Mouse (Mus musculus) kidney, postnatal 36 days (tissue): ENCODE measurements at regions not wholly inside any gene's neighbourhood (a gene's known extent, or its start where the extent isn't known, plus 50 kb on each side); places are given as distances from the start of the nearest gene placed in this dataset.

Experiments
- DNase-seq, 2 experiments: peaks; one replicate each; pipeline ENCODE4 v3.0.0; 2021 to 2022; ENCODE audit warnings: mixed read lengths in 2 of 2

DNA sequence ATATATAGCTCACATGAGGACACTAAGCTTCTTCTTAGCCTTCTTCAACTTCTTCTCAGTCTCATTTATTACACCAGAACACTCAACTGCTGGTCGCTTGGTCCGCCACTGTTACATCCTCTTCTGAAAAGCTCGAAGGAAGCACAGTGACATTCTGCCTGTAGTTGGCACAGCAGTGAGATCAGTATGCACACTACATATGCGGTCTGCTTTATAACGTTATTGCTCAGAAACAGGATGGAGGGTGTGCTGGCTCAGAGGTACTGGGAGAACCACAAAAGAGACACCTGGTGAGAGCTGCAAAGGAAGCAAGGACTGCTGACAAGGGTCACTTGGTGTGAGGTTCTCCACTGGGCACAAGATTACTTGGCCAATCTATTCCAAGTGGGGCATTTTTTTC lies 179.5 kb downstream of the Ets1 start:
- no peak for DNase-seq

DNA sequence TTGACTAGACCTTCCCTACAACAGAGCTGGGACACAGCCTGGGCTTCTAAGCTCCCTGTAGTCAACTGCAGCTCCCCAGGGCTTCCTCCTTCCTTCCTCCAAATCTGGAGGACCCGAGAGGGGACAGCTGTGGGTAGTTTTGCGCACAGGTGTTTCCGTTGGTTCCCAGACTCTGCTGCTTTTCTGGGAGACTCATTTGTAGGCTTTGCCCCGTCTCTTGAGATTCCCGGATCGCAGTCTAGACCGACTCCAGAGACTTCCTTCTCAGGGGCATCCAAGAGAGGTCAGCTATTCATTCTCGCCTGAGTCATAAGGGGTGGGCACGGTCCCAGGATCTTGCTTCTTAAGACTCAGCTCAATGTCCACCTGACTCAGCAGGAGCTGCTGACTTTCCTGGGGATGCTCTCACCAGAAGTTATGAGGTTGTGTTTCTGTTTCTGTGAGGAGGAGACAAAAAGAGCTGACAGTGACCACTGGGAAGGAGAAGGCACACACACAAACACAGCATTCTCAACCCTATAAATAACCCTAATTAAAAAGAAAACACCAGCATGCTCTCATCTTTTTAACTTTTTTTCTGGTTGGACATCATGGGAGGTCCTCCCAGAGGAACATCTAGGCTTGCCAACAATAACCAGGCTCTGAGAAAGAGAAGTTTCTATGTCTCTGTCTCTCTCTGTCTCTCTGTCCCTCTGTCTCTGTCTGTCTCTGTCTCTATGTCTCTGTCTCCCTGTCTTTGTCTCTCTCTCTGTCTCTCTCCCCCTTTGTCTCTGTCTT lies 180.8 kb downstream of the Ets1 start:
- DNase-seq = peak; percentile 67 to 74

DNA sequence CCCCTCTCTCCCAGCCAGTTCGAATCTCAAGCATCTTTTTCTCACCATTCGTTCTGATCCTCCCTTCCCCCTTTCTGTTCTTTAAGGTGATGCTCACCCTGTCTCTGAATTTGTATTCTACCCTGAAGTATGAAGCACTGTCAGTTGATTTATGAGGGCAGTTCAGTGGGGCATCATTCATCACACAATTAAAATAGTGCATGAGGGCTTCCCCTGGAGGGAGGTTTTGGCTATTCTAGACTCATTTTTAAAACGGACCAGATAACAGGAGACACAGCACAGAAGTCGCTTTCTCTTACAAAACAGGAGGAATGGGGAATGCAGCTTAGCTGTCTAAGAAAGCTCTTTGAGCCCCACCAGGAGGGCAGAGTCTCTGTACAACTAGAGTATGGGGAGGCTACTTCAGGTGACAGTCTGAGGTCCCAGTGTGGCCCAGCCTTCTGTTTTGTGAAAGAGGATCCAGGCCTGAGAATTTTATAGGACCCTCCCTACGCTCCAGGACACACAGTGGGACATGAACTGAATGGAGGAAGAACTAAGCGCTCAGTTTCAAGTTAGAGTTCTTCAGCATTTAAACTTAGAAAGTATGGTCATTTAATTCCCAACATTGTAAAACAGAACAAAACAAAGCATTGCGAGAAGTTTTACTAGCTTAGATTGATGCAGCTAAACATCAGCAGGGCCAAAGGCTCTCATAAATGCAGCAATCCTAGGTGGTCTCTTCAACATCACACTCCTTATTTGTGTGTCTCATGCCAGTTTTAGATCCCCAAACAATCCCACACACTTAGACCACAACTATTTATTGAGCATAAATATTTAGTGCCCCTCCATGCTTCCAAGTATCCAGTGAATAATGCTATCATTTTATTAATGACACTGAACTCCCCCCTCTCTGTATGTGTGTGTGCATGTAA lies 181.7 kb downstream of the Ets1 start:
- DNase-seq = peak in 1 of 2 experiments; percentile 20

DNA sequence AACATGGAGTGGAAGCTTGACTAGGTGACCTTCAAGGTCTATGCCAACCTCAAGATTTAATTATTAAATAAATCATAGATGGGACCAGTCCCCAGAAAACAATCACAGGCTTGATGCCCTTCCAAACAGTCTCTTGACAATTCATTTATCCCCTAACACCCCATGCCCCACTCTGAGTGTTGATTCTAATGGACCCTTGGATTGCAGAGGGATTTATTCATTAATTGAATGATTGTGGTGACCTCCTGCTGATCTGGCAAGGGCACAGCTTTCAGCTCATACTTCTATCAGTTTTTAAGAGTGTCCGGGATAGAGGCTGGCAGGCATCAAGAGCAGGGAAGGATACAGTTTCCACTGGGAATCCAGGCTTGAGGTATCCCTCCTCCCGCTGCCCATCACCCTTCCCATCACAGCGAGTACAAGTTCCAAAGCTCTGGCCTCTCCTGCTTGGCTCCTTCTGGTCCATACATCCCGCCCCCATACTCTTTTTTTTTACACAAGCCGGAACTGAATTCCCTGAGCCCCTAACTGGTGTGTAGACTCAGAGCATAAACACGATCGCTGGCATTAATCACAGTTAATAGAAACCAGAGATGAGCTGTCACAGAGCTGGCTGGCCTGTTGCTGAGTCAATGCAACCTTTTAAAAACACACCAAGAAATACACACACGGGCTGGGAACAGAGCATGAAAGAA lies 187.6 kb downstream of the Ets1 start:
- DNase-seq = no peak

DNA sequence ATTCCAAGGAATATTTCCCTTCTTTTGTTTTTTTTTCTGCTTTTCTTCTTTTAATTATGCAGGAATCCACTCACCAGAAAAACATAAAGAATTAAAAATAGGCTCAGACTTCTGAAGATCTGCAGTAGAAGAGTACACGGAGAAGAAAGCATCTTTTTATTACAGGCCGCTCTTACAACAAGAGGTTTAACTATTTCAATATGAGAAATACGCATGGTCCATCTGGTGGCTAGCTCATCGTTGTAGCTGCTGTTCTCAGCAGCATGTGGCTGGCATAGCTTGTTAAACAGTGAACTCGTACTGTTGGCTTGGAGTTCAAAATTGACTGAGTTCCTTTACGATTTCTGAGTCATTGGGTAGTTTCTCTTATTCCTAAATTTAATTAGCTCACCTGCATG lies 188.1 kb downstream of the Ets1 start:
- DNase-seq = no peak

DNA sequence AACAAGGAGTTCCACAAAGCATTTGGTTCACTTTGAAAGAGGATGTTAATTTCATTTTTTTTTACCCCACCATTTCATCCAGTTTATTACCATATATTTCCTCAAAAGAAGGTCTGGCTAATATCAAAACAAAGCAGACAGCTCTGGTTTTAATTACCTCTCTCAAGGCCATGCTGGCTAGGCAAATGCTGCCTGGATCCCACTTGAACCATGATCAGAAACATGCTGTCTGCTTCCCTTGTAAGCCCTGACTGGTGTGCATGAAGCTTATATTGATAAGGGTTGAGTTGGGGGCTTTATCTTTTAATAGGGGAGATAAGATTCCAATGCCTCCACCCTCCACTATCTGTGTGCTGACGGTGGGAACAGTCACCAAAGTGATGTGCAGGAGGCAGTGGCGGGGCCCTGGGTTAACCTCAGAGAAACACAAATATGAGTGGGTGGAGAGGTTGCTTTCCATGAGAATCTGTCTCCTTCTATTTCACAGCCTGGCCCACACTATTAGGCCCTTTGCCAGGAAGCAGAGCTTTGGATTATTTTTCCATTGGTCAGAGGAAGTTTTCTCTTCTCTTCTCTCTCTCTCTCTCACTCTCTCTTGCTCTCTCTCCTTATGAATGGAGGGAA lies 194.4 kb downstream of the Ets1 start:
- no peak for DNase-seq

DNA sequence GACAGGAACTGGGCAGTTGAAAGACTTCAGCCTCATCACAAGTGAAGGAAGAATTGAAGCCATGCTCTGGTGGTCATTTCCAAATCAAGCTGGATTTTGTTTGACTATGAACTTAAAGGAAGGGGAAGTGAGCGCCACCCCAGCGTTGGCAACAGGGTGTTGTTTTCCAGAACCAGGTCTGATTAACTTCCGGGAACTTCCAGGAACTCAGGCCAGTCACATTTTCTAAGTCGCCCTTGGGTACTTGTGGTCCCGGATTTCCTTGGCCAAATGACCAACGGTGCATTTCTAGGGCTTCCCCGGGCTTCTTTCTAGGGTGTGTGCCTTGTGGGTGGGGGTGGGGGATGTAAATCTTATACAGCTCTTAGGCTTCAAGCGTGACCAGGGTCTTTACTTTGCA lies 197.4 kb downstream of the Ets1 start:
- DNase-seq = peak; percentile 12 to 23

DNA sequence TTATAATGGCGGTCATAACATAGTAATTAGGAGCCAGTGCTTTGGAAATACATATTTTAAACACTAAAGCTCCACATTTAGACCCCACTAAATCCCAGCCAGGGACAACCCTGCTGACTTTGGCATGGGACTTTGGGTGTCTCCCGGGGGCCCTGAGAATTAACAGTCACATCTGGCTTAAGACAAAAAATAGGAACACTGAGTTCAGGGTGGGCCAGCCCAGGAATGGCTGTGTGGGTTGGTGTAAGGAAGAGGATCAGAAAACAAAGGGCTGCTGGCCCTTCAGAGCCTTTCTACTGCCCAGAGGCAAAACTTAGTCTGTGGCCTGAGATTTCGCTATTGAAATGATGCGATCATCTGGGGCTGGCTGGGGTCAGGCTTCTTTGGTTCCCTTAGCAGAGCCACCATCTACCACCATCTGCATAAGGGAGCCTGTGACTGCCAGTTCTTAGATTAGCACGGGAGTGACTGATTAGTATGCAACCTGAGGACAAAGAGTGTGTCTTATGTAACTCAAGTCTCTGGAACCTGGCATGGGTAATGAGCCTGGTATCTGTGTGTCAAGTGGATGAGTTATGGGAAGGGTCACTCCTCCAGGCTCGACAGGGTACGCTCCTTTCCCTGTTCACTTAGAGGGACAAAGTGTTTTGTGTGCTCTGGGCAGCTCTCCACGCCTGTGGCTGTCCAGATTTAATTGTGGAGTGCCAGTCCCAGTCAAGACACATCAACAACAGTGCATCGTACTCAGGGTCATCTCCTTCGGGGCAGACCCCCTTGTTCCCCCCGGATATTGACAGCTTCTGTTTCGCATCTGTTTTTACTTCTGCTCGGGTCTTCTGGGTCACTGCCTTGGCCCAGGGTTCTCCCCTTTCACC lies 199.0 kb downstream of the Ets1 start:
- peak in 1 of 2 experiments; percentile 9 for DNase-seq

DNA sequence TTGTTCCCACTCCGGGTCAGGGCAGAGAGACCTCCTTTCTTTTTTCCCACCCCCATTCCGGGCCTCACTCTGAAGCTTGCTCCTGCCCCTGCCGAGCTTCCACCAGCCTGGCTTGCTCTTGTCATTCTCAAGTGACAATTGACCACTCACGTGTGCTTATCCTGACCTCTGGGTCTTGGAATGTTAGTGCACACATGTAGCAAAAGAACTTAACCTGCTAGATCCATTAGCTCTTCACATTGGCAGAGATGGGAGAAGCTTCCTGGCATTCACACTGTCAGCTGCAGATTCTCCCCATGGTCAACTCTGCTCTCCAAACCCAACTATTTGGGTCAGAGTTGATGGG lies 199.6 kb downstream of the Ets1 start:
- DNase-seq = no peak

DNA sequence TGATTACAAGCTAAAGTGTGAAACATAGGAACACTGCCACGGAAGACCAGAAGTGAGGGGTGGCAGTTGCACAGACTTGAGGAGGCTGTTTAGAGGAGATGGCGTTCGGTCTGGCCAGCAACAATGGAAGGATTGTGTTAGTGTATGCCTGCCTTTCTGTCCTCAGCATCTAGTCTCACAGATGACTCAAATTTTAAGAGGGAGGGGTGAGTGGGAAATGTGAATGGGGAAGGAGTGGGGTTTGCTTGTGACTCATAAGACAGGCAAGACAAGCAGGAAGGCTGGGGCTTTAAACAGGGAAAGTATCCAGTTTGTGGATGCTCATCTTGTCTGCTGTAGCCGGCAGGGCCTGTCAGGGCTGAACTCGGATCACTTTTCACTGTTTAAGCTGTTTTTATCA lies 200.3 kb downstream of the Ets1 start:
- no peak for DNase-seq

DNA sequence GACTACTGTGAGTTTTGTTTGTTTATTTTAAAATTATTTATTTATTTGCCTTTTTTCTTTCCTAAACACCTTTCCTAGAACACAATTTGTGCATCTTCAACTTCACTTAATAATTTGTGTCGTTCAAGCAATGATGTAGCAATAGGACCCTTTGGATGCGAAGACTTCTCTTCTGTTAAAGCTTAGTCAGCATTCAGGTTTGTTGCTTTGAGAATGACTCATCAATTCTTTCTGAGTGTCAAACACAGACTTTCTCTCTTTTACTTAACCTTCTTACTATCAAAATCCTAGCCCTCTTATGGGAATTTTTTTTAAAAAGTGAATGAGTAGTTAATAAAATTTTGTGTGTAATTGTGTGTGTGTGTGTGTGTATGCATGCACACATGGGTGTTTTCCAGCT lies 211.3 kb downstream of the Ets1 start:
- DNase-seq = no peak

DNA sequence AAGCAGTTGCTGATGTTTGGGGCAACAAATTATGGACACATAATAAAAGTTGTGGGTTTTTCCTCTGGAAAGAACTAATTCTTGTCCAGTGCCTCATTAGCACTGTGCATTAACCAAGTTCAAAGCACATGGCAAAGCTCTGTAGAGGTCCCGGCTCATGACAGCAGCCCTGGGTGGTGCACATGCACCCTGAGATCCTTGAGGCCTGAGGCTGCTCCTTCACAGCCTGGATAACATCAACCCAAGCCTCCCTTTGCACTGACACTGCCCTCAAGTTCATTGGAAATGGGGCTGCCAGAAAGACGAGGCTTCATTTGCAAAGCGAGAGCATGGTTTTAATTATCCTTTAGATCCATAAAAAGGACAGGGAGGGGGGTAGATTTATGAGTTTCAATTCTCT lies 216.3 kb downstream of the Ets1 start:
- no peak for DNase-seq

DNA sequence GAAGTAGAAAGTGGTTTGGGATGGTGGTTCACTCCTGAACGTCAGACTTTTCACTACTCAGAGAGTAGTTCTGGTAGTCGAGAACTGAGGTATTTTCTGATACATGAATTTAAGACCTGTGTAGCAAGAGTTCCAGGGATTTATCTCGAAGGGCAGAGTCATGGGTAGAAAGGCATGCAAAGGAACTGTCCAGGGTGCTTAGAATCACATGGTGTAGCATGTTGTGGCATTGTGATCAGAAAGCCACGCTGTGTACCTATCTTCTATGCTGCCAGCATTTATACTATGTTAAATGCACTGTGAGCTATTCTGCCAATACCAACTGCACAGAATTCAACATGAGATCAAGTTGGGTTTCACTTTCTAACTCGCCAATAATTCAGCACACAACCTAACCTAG lies 227.3 kb downstream of the Ets1 start:
- DNase-seq = peak in 1 of 2 experiments; percentile 12

DNA sequence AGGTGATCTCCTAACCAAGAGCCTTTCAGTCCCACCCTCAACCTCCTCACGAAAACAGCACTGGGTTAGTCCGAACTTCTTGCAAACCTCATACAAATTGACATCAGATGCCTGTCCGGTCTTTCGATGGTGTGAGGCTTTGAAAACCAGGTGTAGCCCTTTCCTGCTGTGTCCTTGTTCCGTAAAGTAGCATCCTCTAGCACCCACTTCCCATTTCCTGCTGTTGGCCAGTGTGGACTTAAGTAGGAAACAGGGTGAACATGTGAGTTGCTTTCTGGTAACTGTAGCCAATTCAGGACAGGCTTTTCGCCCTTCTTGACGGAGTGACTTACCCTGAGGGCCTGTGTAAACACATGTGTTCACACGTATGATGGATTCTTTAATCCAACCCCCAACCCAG lies 232.9 kb downstream of the Ets1 start:
- DNase-seq = no peak

DNA sequence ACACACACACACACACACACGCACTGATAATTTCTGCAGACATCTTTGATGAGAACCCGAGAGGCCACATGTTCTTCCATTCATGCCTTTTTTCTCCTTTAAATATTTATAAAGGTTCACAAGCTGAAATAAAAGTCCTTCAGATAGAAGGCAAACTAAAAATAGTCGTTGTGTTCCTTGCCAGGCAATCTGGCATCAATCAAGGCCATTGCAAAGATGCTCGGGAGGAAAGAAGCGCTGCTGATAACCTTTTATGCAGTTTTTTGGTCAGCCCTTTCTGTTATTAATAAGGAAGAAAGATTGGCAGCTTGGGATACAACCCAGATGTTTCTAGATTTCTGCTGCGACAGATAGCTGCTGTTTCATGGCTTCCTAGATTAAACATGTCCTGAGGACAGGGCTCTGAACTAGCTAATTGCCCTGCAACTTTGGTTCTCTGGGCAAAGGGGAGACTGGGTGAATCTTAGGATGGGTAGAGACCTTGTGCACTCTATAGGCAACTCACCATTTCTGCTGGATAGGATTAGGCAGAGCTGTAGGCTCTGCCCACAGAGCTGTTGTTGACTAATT lies 238.4 kb downstream of the Ets1 start:
- DNase-seq = peak; percentile 18 to 26

DNA sequence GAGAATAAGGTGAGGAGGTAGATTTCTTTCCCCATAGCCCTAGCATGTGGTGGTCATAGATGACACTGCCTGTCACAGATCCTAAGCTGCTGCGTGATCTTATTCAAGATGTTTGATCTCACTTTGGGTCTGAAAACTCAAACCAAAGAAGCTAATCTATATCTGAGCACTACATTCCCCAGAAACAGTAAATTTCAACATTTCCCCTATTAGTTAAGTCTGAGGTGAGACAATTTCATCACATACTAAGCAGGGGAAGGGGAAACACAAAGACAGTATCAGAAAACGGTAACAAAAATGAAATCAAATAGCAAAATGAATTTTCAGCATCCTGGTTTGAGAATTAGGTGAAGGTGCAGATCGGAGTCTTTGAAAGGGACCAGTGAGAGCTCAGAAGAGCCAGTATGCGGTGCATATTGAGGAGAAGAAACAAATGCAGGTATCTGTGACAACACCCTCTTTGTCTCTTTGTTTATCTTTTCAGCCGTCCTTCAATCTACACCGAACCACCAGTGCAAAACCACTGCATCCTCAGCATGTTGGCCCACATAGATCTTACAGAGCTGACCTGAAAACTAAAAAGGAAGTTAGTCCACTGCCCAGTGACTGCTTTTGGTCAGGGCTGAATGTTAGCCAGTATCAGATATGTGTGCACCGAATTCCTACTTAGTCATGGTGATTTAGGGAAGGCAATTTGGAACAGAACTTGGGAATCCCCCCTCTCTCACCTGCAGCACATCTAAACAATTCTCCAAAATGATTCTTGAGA lies 247.0 kb downstream of the Ets1 start:
- no peak for DNase-seq

DNA sequence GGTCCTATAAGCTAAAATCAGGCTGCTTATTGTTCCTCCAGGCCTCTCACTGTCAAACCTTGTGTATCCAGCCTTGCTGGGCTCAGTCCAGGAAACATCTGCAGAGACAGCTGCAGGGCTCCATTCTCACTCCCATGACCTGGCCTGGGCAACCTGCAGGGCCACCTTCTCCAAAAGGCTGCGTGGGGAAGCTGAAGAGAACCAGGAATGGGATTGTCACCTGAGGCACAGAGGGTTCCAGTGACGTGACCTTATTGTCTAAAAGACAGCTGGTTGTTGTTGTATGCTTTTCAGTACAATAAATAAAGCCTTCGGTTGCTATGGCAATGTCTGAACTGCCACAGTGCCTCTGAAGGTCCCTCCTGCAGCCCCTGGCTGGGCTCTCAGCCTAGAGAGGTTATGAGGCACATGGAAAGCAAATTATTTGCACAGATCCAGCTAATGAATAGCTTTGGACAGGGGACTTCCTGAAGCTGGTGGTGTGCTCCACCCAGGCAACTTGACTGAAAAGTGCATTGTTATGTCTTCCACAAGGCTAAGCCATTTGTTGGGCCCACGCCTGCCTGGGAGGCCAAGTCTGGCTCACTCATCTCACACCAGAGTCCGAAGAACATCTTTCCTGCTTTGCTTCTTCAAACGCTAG lies 250.1 kb downstream of the Ets1 start:
- peak; percentile 40 to 48 for DNase-seq

DNA sequence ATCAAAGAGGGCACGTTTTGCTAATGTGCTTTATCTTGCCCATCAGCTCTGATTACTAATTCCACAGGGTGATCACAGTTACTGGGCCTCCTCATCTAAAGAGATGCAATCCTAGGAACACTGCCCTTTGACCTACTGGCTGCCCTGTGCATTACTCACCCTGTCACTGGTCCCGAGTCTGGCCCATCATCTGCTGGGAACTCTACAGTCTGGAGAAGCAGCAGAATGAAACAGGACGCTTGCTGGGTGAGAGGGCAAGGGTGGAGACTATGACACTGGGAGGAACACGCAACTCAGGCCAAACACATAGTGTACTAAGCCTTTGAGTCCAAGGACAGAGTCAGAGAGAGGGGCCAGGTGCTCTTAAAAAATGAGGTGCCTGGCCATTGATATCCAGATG lies 263.8 kb downstream of the Ets1 start:
- DNase-seq = peak in 1 of 2 experiments; percentile 9

DNA sequence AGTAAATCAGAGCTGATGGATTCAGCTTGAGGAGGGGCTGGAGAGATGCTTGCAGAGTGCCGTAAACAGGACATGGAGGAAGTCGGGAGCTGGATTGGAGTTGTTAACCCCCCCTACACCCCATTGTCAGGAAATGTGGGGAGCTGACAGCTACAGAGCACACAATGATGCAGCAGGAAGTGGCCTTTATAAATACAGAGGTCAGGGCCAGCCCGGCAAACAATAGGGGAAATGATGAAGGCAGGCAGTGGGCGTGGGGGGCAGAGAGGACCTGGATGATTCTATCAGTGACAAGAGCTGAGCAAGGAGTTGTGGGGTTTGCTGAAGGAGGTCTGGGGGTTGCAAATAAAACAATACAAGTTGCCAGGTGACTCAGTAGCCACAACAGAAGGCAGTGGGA lies 265.3 kb downstream of the Ets1 start:
- peak; percentile 69 to 83 for DNase-seq

DNA sequence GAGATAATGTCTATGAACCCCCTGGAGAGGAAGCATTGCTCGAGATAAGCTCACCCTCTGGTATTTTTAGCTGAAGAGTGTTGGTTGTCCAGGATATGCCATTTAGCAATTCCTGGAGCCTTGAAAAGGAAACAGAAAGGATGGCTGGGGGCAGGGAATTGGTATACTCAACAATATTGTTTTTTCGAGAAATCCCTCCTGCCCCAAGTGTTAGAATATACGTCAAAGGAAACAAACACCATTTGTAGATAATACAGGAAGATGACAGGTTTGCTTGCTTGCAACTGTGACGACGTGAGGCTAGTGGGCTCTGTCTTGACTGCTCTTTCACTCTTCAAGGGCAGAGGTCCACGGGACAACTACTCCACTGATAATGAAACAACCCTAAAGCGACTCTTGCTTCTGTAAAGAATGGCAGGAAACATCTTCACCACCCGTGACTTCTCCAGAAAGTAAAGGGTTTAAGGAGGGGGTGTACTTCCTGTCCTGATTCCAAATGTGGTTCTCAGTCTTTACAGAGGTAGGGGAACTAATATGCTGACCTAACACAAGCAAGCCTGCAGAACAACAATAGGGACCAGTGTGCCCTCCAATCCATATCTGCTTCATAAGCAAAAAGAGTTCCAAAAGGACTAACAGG lies 270.3 kb downstream of the Ets1 start:
- DNase-seq = peak; percentile 48 to 75
